Mouse (Mus musculus) midbrain, embryonic 10.5 days (tissue): ENCODE results near the gene N4bp3. TPM values are rescaled to one million over a fixed set of nuclear protein-coding genes. Genes with fewer than 3 reads are reported as not detected.

Experiments used
- DNase-seq: peaks from one replicate; pipeline ENCODE4 v3.0.0-alpha.2; 2017; ENCODE audit warnings: low spot score
- H3K27ac ChIP-seq: fragments of 300-500 bp; sonication (generic); replicated peaks from 2 replicates; pipeline ENCODE4 v1.5.1; 2016; ENCODE audit warnings: mild to moderate bottlenecking
- H3K27me3 ChIP-seq: fragments of 300-500 bp; sonication (generic); 2 replicates; pipeline ENCODE4 v1.6.1; 2016; ENCODE audit warnings: low read depth, mild to moderate bottlenecking; ENCODE audit not compliant: poor library complexity, severe bottlenecking
- H3K36me3 ChIP-seq: fragments of 300-500 bp; sonication (generic); 2 replicates; pipeline ENCODE4 v1.6.1; 2016; ENCODE audit warnings: mild to moderate bottlenecking, moderate library complexity
- H3K4me1 ChIP-seq: fragments of 300-500 bp; sonication (generic); 2 replicates; pipeline ENCODE4 v1.6.1; 2016
- H3K4me3 ChIP-seq: fragments of 300-500 bp; sonication (generic); 2 replicates; pipeline ENCODE4 v1.5.1; 2016; ENCODE audit warnings: mild to moderate bottlenecking, moderate library complexity
- H3K9me3 ChIP-seq: fragments of 300-500 bp; sonication (generic); replicated peaks from 2 replicates; pipeline ENCODE4 v1.6.1; 2016; ENCODE audit warnings: mild to moderate bottlenecking
- WGBS: fragments of 180-500 bp; shearing (Covaris S2); methylation state at CpG from one replicate; pipeline ENCODE4 v1.1.7; 2016; 5-methylcytosine and 5-hydroxymethylcytosine counted together
- polyA plus RNA-seq: library from polyadenylated mRNA; unstranded; fragments of >200 nt; fragmentation: Nextera tagmentation; extraction: Ambion mirVana; gene quantifications from 2 replicates; pipeline ENCODE4 v1.2.1, GENCODE M21; 2016

N4bp3 gene
- polyA plus RNA-seq, 1 experiment from 2014 or later: 21.7 TPM

GRCm38 (mm10) chr11:51649111-51649888 lies 1.3 kb downstream of the N4bp3 start:
- H3K27me3 ChIP-seq: peaks cover 39% of the 10 kb centered on the region
- peak overlapping the region; percentile 88 for H3K27ac ChIP-seq
- DNase-seq: no peak
- H3K36me3 ChIP-seq: peaks cover 19% of the 10 kb centered on the region
- H3K9me3 ChIP-seq: no peaks in the 10 kb centered on the region
- peaks cover 49% of the 10 kb centered on the region for H3K4me1 ChIP-seq
- WGBS: 14% methylated on average over 11 of the region's 11 CpGs
- H3K4me3 ChIP-seq: peak overlapping the region; percentile 72

- DNase-seq: peak; percentile 89
- 5% methylated on average over 3 of the region's 3 CpGs for WGBS
- H3K27me3 ChIP-seq: peaks cover 47% of the 10 kb centered on the region
- H3K36me3 ChIP-seq: peaks cover 27% of the 10 kb centered on the region
- peak overlapping the region; percentile 72 for H3K4me3 ChIP-seq
- no peaks in the 10 kb centered on the region for H3K9me3 ChIP-seq
- H3K4me1 ChIP-seq: peaks cover 56% of the 10 kb centered on the region
- peak overlapping the region; percentile 88 for H3K27ac ChIP-seq
Observed at GRCm38 (mm10) chr11:51648566-51648965, 2.1 kb downstream of the N4bp3 start.

GRCm38 (mm10) chr11:51646751-51647667 lies 3.6 kb downstream of the N4bp3 start:
- H3K27me3 ChIP-seq: peaks cover 42% of the 10 kb centered on the region
- peaks cover 42% of the 10 kb centered on the region for H3K36me3 ChIP-seq
- DNase-seq: no peak
- H3K27ac ChIP-seq: peak overlapping the region; percentile 88
- WGBS: 85% methylated on average over 15 of the region's 15 CpGs
- H3K9me3 ChIP-seq: no peaks in the 10 kb centered on the region
- peaks cover 56% of the 10 kb centered on the region for H3K4me1 ChIP-seq
- H3K4me3 ChIP-seq: no peak overlapping the region; the same call in 1 of the 2 replicates

- Histone ChIP-seq H3K27ac (peak overlapping the region; percentile 88; the same call in 1 of the 2 replicates), H3K27me3 (peaks cover 34% of the 10 kb centered on the region)
Observed at GRCm38 (mm10) chr11:51646245-51646644, 4.4 kb downstream of the N4bp3 start.

GRCm38 (mm10) chr11:51645293-51645692 lies 5.3 kb downstream of the N4bp3 start:
- DNase-seq: no peak
- Histone ChIP-seq H3K27me3 (peaks cover 25% of the 10 kb centered on the region), H3K36me3 (peaks cover 47% of the 10 kb centered on the region), H3K9me3 (no peaks in the 10 kb centered on the region), H3K4me3 (no peak overlapping the region), H3K27ac (0 out of 2 replicates have a peak overlapping the region, but pooled peaks have one; percentile 88), H3K4me1 (peaks cover 46% of the 10 kb centered on the region)
- WGBS: 92% methylated on average over 13 of the region's 13 CpGs

More at GRCm38 (mm10) chr11:51646245-51646644, 4.4 kb downstream of the N4bp3 start:
- peaks cover 47% of the 10 kb centered on the region for H3K36me3 ChIP-seq
- H3K4me3 ChIP-seq: no peak overlapping the region
- peaks cover 55% of the 10 kb centered on the region for H3K4me1 ChIP-seq
- H3K9me3 ChIP-seq: no peaks in the 10 kb centered on the region
- 84% methylated on average over 7 of the region's 7 CpGs for WGBS
- DNase-seq: no peak

GRCm38 (mm10) chr11:51644217-51644616 lies 6.4 kb downstream of the N4bp3 start:
- Histone ChIP-seq H3K27ac (no peak overlapping the region), H3K4me1 (peaks cover 35% of the 10 kb centered on the region), H3K36me3 (peaks cover 47% of the 10 kb centered on the region), H3K9me3 (no peaks in the 10 kb centered on the region), H3K27me3 (peaks cover 14% of the 10 kb centered on the region), H3K4me3 (no peak overlapping the region)
- WGBS: 74% methylated on average over 16 of the region's 16 CpGs
- no peak for DNase-seq

- WGBS: 50% methylated on average over 15 of the region's 15 CpGs
- Histone ChIP-seq H3K4me1 (peaks cover 30% of the 10 kb centered on the region), H3K27ac (no peak overlapping the region; the same call in 1 of the 2 replicates), H3K9me3 (no peaks in the 10 kb centered on the region), H3K27me3 (peaks cover 11% of the 10 kb centered on the region), H3K4me3 (no peak overlapping the region), H3K36me3 (peaks cover 47% of the 10 kb centered on the region)
- no peak for DNase-seq
Observed at GRCm38 (mm10) chr11:51643761-51644160, 6.9 kb downstream of the N4bp3 start.

- Histone ChIP-seq H3K9me3 (no peaks in the 10 kb centered on the region), H3K27me3 (peaks cover 11% of the 10 kb centered on the region)
- WGBS: 81% methylated on average over 9 of the region's 9 CpGs
Observed at GRCm38 (mm10) chr11:51643202-51643601, 7.4 kb downstream of the N4bp3 start.

GRCm38 (mm10) chr11:51640748-51641147 lies 9.9 kb downstream of the N4bp3 start:
- peaks cover 26% of the 10 kb centered on the region for H3K4me1 ChIP-seq
- no peak overlapping the region for H3K4me3 ChIP-seq
- peaks cover 11% of the 10 kb centered on the region for H3K27me3 ChIP-seq
- no peaks in the 10 kb centered on the region for H3K9me3 ChIP-seq
- no peak for DNase-seq
- no peak overlapping the region for H3K27ac ChIP-seq
- peaks cover 42% of the 10 kb centered on the region for H3K36me3 ChIP-seq
- WGBS: 88% methylated on average over 7 of the region's 7 CpGs

More at GRCm38 (mm10) chr11:51643202-51643601, 7.4 kb downstream of the N4bp3 start:
- Histone ChIP-seq H3K36me3 (peaks cover 47% of the 10 kb centered on the region), H3K27ac (no peak overlapping the region), H3K4me3 (no peak overlapping the region), H3K4me1 (peaks cover 28% of the 10 kb centered on the region)
- no peak for DNase-seq

- H3K4me1 ChIP-seq: peaks cover 32% of the 10 kb centered on the region
- no peaks in the 10 kb centered on the region for H3K27me3 ChIP-seq
- no peak for DNase-seq
- peaks cover 20% of the 10 kb centered on the region for H3K36me3 ChIP-seq
- no peaks in the 10 kb centered on the region for H3K9me3 ChIP-seq
- WGBS: 78% methylated on average over 5 of the region's 5 CpGs
- no peak overlapping the region; the same call in 1 of the 2 replicates for H3K4me3 ChIP-seq
- peak overlapping the region; percentile 73; the same call in 1 of the 2 replicates for H3K27ac ChIP-seq
Observed at GRCm38 (mm10) chr11:51638497-51638896, 12.1 kb downstream of the N4bp3 start.

- no peaks in the 10 kb centered on the region for H3K9me3 ChIP-seq
- DNase-seq: peak; percentile 64
- 4% methylated on average over 17 of the region's 17 CpGs for WGBS
- peak overlapping the region; percentile 36 for H3K4me3 ChIP-seq
- H3K4me1 ChIP-seq: peaks cover 32% of the 10 kb centered on the region
- no peaks in the 10 kb centered on the region for H3K27me3 ChIP-seq
- peaks cover 15% of the 10 kb centered on the region for H3K36me3 ChIP-seq
- peak overlapping the region; percentile 73 for H3K27ac ChIP-seq
Observed at GRCm38 (mm10) chr11:51637971-51638414, 12.6 kb downstream of the N4bp3 start.

GRCm38 (mm10) chr11:51636323-51636684 lies 14.3 kb downstream of the N4bp3 start:
- WGBS: 4% methylated on average over 6 of the region's 6 CpGs
- Histone ChIP-seq H3K27me3 (no peaks in the 10 kb centered on the region), H3K27ac (peak overlapping the region; percentile 89), H3K4me3 (peak overlapping the region; percentile 86), H3K9me3 (no peaks in the 10 kb centered on the region), H3K36me3 (no peaks in the 10 kb centered on the region), H3K4me1 (peaks cover 32% of the 10 kb centered on the region)
- DNase-seq: peak; percentile 70
